Mouse (Mus musculus) CD4-positive, CD25-positive, alpha-beta regulatory T cell, adult 4 months (primary cell): ENCODE data around the gene Pde8b. TPM values are rescaled to one million over a fixed set of nuclear protein-coding genes. Genes with fewer than 3 reads are reported as not detected.
"Not testable (repeated sequence)": the region's sequence is repeated elsewhere in the genome, so short reads cannot be mapped to it uniquely, and the experiment has no call there.

Experiments used
- ATAC-seq: one replicate; pipeline ENCODE4 v1.8.0; 2017
- polyA plus RNA-seq, 2 experiments: library from polyadenylated mRNA; unstranded; fragments of 100-300 nt; shearing (Covaris generic); gene quantifications; one replicate each; pipeline ENCODE4 v1.2.1; 2017

The Pde8b gene
- polyA plus RNA-seq, 2 experiments from 2014 or later = 0.74 to 1.8 TPM

DNA sequence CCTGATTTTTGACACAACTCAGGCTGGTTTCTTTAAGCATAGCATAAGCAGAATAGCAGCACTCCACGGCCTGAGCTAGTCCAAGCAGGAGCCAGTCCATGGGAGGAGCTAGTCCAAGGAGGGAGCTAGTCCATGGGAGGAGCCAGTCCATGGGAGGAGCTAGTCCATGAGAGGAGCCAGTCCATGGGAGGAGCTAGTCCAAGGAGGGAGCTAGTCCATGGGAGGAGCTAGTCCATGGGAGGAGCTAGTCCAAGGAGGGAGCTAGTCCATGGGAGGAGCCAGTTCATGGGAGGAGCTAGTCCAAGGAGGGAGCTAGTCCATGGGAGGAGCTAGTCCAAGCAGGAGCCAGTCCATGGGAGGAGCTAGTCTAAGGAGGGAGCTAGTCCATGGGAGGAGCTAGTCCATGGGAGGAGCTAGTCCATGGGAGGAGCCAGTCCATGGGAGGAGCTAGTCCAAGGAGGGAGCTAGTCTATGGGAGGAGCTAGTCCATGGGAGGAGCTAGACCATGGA lies 34.4 kb downstream of the Pde8b start:
- ATAC-seq = not testable (repeated sequence)

DNA sequence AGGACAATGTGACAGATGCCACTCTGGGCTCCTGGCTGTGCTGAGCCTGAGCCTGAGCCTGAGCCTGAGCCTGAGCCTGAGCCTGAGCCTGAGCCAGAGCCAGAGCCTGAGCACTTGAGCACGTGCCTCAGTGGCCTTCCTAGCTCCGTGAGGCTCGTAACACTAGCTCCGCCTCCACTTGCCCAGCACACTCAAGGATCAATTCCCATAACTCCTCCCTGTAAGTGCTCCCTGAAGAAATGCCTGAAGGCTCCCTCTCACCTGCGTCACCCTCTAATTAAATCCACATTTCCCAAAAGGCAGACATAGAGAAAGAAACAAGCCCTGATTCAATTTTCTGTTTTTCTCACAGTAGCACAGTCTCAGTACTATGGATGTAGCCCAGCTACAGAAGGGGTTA lies 37.8 kb downstream of the Pde8b start:
- no peak for ATAC-seq

DNA sequence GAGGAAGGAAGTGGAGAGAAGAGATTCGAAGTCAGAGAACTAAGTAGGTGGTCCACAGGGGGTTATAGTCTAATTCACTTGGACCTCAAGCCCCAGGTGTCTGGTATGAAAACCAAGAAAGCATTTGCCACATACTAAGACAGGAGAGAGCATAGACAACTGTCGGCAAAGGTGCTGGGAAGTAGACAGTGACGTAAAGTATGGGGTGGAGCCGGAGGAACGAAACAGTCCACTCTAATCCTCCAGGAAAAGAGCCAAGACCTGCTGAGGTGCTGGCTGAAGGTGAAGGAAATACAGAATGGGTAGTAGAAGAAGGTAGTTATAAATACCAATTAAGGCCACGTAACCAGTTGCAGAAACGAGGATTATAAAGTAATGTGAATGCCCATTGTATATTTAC lies 42.8 kb downstream of the Pde8b start:
- not testable (repeated sequence) for ATAC-seq

DNA sequence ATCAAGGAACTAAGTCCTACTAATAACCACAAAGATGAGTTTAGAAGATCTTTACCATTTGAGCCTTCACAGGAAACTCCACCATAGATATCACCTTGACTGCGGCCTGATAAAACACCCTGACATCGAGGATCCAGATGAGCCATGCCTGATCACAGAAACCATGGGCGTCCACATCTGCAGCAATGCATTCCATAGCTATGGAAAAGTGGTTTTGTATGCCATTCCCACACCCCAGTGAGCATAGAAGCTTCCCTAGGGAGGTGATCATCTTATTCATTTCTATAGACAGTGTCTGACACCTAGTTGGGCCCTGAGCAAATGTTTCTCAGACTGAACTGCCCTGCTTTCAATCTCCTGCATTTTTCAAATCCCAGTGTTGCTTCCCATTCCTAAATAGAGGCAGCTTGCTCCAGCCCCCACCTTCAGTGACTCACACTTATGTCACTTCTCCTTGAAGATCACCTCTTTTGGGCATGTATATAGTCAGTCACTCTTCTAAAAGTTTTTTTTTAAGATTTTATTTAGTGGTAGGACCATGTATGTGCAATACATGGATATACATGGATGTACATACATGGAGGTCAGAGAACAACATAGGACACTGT lies 47.9 kb downstream of the Pde8b start:
- no peak for ATAC-seq

DNA sequence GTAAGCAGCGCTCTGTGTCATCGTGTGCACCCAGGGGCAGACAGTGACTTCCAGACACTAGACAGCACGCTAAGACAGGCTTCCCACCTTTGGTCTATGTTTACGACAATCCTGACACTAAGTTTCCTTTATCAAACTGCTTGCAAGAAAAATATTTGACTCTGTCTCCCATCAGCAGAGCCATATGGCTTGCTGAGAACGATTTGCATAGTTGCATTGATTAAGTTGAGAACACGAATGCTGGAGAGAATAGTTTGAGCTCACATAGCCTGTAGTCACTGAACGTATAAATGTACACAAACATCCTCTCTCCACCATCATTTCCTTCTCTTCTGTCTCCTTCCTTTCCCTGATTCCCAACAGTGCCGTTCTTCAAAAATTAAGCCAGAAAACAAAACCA lies 49.3 kb downstream of the Pde8b start:
- no peak for ATAC-seq

DNA sequence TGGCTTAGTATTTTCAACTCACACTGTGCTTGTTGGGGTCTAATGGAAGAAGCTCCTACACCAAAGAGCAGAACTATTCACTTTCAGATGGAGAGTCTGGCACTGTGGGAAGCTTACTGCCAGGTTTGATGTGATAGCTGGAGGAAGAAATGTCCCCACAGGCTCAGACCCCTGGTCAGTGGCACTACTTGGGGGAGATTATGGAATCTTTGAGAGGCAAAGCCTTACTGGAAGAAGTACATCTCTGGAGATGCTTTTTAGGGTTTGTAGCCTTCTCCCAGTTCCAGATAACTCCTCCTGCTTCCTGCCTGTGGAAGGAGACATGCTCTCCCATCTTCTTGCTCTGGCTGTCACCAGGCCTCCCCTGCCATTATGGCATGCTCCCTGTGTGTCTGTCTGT lies 50.1 kb downstream of the Pde8b start:
- no peak for ATAC-seq

DNA sequence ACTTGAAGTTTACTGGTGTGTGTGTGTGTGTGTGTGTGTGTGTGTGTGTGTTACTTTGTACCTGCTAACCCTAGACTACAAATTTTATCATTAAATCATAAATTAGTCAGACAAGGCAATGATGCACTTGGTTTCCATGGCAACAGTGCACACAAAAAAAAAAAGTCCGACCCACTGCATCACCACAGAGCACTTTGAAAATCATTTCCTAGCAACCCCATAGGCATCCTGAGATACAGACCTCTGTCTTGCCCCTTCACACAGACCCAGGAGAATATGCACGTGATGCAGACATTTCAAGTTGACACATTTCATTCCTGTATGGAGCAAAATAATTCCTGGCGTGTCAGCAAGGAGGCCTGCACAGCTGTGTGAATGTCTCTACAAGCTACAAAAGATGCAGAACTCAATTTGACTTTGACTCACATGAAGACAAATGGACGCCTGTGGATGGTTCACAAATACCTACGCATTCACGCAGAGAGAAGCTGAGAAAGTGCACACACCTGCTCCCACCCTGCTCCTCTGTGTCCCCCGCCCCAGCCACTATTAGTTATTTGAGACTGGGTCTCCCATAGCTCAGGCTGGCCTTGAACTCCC lies 53.9 kb downstream of the Pde8b start:
- ATAC-seq = no peak

DNA sequence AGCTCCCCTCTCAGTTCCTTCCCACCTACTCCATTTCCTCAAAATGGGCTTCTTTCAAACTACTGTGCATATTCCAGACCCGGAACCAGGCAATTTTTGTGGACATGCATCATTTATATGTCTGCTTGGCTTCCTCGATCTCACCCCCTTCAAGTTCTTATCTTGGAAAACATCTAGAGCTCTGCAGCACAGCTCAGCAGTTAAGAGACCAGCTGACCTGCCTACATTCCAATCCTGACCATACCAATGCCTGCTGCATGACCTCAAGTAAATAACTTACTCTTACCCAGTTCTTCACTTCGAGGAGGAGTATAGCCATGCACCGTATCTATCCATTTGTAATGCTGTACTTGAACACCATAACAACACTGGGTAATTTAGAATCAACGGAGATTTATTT lies 58.2 kb downstream of the Pde8b start:
- no peak for ATAC-seq

DNA sequence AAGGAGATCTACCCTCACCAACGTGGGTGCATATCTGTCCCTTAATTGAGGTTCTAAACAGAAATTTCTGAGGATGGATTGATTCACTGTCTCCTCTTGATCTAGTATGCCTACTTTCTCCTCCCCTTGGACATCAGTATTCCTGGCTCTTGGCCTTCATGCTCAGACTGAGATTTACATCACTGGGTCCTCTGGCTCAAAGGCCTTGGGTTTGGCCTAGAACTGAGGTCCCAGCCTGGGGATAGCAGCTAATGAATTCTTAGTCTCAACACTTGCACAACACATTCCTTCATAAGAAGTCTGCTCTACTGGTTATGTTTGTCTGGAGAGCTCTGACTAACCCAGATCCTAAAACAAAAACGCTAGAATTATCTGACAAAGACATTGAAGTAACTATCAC lies 61.0 kb downstream of the Pde8b start:
- no peak for ATAC-seq

DNA sequence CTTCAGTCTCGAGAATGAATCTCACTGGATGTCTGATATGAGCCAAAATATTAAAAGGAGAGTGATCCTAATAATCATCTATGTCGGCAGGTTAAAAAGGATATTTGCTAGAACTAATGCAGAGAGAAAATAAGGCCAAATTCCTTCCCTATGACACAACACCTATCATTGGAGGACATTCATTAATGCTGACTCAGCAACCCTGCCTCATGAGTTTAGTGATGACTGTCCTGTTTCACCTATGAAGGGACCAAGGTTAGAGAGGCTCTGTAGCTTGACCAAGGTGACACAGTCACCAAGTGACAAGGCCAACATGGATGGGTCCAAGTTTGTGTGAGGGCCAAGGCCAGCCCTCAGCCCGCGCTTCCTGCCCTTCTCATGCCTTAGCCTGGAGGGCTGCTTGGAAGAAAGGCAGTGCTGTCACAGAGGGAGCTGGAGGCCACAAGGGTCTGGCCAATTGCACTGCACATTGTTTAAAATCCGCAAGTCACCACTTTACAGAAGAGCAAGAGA lies 62.9 kb downstream of the Pde8b start:
- no peak for ATAC-seq

DNA sequence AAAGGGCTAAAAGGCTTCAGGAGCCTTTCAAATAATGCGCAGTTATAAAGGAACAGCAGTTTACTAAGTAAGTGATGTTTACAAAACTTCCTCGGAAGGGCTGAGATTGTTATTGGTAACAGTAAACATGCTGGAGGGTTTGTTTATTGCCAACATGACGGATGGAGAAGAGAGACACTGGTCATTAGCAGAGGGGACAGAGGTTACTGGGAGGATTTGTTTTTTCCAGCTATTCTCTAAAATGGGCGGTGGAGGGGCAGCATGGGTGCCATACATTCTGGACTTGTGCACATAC lies 63.4 kb downstream of the Pde8b start:
- ATAC-seq = no peak

DNA sequence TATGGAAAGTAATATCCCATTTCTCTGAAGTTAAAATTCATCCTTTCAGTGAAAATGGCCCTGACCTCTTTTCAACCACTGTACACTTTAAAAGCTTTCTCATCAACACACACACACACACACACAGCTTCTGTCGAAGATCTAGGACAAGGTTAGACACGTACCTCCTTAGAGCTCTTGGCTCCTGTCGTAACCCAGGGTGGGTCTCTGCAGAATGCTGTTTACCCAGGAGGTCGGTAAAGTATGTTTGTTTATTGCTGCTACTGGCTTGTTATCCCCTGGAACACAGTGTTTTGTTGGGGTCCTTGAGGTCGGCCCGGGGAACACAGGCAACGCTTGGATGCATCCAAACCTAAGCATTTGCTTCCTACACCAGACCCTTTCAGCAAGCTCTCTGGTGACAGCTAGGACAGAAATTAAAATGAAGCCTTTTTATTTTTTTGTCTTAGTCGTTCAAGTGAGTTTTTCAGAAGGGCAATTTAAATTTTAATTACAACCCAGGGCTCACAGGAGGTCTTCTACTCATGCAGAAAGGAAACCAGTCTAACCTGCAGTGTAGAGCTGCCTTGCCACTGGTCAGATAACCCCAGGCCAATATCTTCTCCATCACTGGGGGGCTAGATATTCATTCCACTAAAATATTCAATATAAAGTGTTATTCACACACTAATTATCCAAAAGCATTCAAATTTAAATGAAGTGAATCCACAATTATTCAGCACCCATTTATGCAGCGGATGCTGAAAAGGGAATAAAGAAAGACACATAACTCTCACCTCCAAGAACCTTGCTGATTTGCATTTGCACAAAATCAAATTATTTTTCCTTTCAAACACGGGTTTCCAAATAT lies 64.0 kb downstream of the Pde8b start:
- ATAC-seq = no peak

DNA sequence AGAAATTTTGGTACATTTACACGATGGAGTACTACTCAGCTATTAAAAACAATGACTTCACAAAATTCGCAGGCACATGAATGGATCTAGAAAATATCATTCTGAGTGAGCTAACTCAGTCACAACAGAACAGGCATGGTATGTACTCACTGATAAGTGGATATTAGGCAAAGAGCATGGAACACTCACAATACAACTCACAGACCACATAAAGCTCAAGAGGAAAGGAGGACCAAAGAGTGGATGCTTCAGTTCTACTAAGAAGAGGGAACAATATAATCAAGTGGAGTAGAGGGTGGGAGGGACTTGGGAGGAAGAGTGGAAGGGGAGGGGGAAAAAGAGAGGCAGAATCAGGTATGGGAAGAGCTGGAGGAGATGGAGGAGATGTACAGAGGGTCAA lies 66.5 kb downstream of the Pde8b start:
- no peak for ATAC-seq

DNA sequence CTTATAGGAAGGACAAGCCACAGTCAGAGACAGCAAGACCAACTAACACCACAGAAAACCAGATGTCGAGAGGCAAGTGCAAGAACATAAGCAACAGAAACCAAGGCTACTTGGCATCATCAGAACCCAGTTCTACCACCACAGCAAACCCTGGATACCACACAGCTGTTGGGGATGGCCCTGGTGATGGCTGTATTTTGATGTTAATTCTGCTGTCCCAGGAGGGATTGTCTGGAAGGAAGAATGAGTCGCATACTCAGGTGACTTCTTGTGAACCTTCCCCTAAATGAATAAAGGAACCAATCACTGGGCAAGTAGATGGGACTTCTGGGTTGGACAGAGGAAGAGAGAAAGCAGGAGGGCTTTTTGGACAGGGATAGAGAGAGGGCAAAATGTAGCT lies 69.9 kb downstream of the Pde8b start:
- no peak for ATAC-seq

DNA sequence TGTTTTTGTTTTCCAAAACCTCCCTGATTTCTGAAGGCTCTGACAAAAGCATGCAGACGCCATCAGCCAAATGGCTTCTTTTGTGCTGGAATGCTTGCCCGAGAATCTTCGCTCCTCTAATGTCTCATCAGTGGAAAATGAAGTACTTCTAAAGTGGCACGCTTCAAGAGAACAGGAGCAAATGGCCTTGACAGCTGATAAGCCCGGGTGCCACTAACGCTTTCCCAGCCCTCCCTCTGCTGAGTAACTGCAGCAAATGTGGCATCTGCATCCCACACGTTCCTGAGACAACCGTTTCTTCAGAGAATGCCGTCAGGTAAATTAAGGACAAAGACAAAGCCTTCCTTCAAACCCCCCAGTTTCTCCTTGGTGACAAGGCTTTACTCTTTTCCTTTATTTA lies 72.8 kb downstream of the Pde8b start:
- no peak for ATAC-seq

DNA sequence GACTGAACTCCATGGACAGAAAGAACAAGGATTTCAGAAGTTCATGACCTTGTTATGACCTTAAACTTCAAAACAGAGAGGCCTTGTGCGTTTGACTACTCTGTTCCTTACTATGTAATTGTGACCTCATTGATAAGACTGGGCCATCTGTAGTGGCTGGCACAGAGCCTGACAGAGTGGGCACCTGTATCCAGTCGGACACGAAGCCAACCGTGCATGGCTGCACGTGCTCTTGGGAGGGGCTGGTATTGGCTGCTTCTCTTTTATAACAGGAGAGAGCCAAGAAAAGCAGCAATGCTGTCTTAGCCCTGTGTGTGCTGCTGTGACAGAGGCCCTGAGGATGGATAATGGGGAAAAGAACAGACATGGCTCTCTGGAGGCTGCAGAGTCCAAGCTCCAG lies 73.7 kb downstream of the Pde8b start:
- ATAC-seq = no peak

DNA sequence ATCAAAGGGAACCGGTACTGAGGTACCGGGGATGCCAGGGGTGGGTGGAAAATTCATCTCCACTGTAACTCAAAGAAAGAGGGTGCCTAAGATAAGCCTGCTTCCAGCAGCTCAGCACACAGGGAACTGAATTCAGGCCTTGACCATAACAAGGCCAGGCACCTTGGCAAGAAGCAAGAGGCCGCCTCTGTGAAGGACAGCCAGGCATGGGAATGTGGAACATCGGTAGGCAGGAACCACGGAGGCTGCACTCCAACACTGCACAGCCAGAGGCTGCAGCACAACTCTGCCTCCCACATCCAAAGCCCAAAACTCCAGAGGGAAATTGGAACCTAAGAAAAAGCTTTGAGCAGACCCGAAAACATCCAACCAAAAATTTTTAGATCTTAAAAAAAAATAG lies 75.9 kb downstream of the Pde8b start:
- ATAC-seq = no peak

DNA sequence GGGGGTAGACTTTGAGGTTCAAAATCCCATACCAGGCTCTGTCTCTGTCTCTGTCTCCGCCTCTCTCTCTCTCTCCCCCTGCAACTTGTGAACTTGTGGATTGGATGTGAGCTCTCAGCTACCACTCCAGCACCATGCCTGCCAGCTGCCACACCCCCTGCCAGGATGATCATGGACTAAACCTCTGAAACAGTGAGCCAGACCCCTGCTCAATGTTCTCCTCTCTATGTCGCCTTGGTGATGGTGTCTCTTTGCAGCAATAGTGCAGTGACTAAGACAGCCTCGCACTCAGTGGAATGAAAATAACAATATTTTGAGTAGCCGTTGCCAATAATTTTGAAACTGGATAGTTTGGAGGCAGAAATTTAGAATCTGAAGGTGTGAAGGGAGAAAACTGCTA lies 77.8 kb downstream of the Pde8b start:
- ATAC-seq = no peak

DNA sequence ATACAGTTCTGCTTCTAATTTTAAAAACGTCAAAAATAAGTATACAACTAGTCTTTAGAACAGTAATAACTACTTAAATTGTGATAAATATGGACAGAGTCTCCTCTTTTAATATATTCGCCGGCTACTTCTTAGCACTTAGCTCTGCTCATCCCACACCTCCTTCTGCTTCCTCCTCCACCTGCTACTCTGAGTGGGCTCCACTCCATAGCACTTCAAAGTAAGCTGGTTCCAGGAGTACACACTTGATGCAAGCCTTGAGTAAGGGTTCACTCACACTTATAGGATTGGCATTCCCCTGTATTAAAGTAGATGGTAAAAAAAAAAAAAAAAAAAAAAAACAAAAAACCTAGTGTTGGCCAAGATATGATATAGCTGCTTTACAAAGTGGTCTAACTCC lies 89.9 kb downstream of the Pde8b start:
- ATAC-seq = no peak

DNA sequence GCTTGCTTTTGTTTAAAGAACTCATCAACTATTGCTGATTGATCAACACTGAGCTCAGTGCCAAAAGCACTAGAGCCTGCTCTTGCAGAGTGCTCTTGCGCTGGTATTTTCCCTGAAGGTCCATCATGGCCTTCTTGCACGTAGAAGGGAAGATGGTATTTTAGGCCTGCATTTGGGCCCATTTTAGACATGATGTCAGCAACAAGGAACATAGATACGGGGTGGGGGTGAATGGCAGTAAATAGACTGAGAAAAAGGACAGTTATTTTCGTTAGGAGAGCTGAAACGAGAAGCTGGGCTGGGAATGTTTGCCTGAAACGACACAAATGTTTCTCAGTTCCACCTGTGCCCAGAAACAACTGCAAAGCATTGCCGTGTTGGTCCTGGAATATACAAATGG lies 91.2 kb downstream of the Pde8b start:
- ATAC-seq = no peak

DNA sequence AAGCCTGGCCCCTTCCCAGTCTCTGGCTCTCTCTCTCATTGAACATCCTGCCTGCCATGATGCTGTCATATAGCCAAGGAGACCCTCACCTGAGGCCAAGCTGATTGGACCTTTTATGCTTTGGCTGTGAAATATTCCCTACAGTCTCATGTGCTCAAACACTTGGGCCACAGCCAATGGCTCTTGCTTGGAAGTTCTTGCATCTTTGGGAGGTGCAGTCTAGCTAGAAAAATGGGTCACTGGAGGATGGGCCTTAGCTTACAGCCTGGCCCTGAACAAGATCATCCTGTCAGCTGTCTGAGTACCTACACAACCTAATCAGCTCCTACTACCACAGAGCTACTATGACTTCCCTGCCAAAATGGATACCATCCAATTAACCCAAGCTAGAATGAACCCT lies 105.4 kb downstream of the Pde8b start:
- ATAC-seq = no peak

DNA sequence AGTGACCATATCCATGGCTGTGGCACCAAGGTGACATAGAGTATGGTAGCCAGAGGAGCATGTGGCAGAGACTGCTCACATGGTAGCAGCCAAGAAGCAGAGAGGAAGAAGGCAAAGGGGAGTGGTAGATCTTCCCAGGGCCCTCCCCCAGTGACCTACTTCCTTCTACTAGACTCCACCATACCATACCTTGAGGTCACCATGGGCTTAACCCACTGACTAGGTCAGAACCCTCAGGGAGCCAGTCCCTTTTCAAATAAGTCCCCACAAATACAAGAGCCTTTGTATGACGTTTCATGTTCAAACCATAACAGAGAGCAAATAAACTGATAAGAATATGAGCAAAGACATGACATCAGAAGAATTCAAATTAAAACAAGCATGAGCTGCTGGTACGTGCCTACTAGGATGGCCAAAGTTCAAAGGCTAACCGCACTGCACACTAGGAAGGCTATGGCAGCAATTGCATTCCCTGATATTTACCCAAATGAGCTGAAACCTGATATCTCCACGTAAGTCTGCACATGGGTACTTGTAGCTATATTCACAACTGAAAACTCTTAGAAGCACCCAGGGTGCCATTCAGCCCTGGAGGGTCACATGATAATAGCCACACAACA lies 109.6 kb downstream of the Pde8b start:
- no peak for ATAC-seq

DNA sequence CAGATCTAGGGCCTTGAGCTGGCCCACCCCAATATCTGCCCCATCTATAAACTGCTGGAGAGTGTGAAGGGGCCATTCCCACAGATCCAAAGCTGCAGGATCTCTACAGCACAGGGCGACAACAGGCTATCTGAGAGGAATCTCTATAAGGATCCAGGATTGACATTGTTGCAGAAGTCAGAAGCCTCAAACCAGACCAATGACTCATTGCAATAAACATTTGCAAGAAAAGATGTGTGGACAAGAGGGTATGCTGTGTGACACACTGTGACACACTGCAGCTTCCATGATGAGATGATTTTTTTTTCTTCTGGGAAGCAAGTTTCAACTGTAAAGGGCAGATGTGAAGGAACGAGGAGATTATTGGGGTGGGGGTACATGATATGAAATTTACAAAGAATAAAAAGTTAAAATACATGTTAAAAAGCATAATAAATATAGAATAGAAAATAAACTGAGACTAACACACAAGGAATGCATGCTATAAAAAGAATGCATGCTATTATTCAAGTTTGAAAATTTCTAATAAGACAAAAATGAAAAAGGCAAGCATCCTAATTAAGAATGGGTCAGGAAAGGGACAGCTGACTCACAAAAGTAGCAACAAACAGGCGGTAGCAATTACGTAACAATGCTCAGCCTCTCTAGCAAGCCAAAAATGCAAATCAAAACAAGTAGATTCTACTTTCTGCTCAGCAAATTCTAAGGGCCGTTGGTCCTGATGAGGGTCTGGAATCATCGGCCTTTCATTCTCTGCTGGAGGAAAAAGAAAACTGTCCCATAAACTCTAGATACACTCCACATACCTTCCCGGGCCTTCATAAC lies 114.6 kb downstream of the Pde8b start:
- no peak for ATAC-seq
